Mouse (Mus musculus) lung, postnatal 0 days (tissue): ENCODE measurements around the gene Ssty2. TPM values are rescaled to one million over a fixed set of nuclear protein-coding genes. Genes with fewer than 3 reads are reported as not detected.
"Not testable (repeated sequence)": the region's sequence is repeated elsewhere in the genome, so short reads cannot be mapped to it uniquely, and the experiment has no call there.

ENCODE experiments used
- ATAC-seq: fragments of 200-750 bp; cut with Nextera tagmentation; 2 replicates; pipeline ENCODE4 v1.8.0; 2017; ENCODE audit warnings: moderate library complexity
- DNase-seq: peaks from one replicate; pipeline ENCODE4 v3.0.0-alpha.2; 2016; ENCODE audit warnings: low spot score
- H3K27ac ChIP-seq: fragments of 300-500 bp; sonication (generic); 2 replicates; pipeline ENCODE4 v1.5.1; 2014; ENCODE audit warnings: antibody characterized with exemption, mild to moderate bottlenecking, low read length, mixed read lengths
- H3K27me3 ChIP-seq: fragments of 300-500 bp; sonication (generic); replicated peaks from 2 replicates; pipeline ENCODE4 v1.6.1; 2014; ENCODE audit warnings: low read length, mixed read lengths; ENCODE audit not compliant: insufficient read depth
- H3K36me3 ChIP-seq: fragments of 300-500 bp; sonication (generic); 2 replicates; pipeline ENCODE4 v1.6.1; 2014; ENCODE audit warnings: low read length, mixed read lengths; ENCODE audit not compliant: insufficient read depth
- H3K4me1 ChIP-seq: fragments of 300-500 bp; sonication (generic); 2 replicates; pipeline ENCODE4 v1.6.1; 2014; ENCODE audit warnings: antibody characterized with exemption, low read depth, low read length, mixed read lengths; ENCODE audit not compliant: insufficient read depth
- H3K4me2 ChIP-seq: fragments of 300-500 bp; sonication (generic); replicated peaks from 2 replicates; pipeline ENCODE4 v1.6.1; 2014; ENCODE audit warnings: low read depth, mild to moderate bottlenecking, low read length, moderate library complexity, mixed read lengths
- H3K4me3 ChIP-seq: fragments of 300-500 bp; sonication (generic); 2 replicates; pipeline ENCODE4 v1.5.1; 2014; ENCODE audit warnings: low read depth, low read length
- H3K9ac ChIP-seq: fragments of 300-500 bp; sonication (generic); replicated peaks from 2 replicates; pipeline ENCODE4 v1.6.1; 2014; ENCODE audit warnings: low read depth, mild to moderate bottlenecking
- H3K9me3 ChIP-seq: fragments of 300-500 bp; sonication (generic); 2 replicates; pipeline ENCODE4 v1.6.1; 2016; ENCODE audit warnings: low read length, mixed read lengths
- WGBS: fragments of 180-500 bp; shearing (Covaris S2); extraction: QIAGEN DNeasy Blood & Tissue Kit; methylation state at CpG from one replicate; pipeline ENCODE4 v1.1.7; 2014; 5-methylcytosine and 5-hydroxymethylcytosine counted together
- polyA plus RNA-seq: library from polyadenylated mRNA; unstranded; fragments of >200 nt; fragmentation: Nextera tagmentation; extraction: Ambion mirVana; gene quantifications from 2 replicates; pipeline ENCODE4 v1.2.1, GENCODE M21; 2015

Gene Ssty2
- not detected in 2 replicates for polyA plus RNA-seq

DNA sequence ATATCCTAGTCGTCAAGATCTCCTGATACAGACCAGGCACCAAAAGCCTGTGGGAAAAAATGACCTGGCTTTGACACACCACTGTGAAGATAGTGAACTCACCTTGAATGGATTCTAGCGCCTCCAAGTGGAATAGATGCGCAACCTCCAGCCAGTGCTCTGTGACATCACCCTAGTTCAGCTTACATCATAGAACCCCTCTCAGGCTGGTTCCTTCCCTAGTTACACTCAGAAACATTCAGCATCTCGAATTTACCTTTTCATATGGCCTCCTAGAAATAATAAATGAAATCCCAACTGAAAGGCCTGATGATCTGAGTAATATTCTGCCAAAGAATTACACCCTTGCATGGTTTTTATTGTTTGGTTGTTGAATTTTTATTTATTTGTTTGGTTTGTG lies at the start of gene Ssty2:
Gene Ssty2 (minus strand): TSS at position 101 of the 400 bp plus-strand sequence.
- WGBS: no CpG with 5 or more reads among the region's 4 CpGs
- not testable (repeated sequence) for H3K9ac ChIP-seq, H3K9me3 ChIP-seq, H3K4me1 ChIP-seq, H3K27me3 ChIP-seq, H3K4me3 ChIP-seq, DNase-seq, ATAC-seq, H3K27ac ChIP-seq, H3K36me3 ChIP-seq, H3K4me2 ChIP-seq
